Mouse (Mus musculus): ENCODE data around the gene Supt3.
A peak's percentile ranks its signal among the peaks of the same experiment; 100 is the strongest.

The Supt3 gene

DNA sequence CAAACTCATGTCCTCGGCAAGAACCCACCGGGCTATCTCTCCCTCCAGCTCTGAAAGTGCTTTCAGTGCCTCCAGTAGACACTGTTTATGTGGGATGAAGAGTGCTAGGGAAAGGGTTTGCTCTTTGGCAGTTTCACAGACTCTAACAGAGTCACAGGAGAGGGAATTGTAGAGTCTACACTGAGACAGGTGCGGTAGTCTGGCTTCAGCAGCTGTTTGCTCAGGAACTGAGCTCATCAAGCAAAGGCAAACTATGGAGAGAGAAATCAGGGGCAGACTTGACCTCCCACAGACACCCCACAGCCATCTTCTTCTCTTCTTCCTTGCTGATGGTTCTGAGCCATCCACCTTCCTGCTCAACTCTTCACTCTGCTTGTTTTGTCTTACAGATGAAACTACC, 193.3 kb downstream of the Supt3 start:
- DNase-seq: no peak

DNA sequence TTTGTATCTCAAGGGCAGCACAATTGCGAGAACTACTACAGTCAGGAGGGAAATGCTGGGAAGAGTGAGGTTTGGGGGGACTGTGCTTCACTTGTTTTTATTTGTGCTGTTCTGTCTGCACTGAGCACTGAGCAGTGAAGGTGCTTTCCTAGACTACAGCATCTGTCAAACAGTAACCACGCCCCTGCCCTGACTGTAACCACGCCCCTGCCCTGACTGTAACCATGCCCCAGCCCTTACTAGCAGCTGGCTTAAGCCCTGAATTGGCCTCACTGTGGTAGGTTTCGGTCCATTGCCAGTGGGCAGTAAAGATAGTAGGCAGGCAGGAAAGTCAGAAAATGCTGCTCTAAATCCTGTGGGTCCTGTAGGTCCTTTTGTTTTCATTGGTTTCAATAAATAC, 196.5 kb downstream of the Supt3 start:
- peak; percentile 12 to 31 for DNase-seq

DNA sequence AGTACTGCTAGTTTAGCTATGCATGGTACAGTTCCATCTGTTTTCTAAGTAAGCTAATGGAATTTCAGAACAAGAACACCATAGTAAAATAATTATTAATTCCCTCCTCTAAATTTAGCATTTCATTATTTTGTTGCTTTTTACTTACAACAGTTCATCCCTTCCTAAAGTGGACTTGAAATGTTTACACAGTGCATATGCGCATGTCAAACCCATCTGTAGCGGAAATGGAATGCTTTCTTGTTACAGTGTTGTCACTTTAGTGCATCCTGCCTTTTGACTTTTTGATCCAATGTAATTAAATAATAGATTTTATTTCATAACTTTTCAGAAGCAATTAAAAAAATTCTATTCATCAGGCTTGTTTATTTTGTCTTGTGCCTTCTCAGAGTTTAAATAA, 200.7 kb downstream of the Supt3 start:
- no peak for DNase-seq

DNA sequence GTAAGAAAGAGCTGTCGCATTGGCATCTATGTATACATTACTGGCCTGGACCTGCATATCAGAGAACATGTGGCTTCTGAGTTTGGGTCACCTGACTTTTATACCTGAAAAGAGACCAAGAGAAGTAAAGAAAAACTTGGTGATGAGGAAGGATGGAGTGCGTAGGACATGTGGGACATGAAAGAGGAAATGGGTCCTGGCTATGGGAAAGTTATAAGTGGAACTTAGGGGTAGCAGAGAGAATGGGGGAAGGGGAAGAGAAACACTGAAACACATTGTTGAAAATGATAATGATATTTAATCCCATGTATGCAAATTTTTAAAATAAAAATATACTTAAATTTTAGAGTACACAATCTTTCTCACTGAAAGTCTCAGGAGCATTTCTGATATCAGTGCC, 211.0 kb downstream of the Supt3 start:
- no peak for DNase-seq

DNA sequence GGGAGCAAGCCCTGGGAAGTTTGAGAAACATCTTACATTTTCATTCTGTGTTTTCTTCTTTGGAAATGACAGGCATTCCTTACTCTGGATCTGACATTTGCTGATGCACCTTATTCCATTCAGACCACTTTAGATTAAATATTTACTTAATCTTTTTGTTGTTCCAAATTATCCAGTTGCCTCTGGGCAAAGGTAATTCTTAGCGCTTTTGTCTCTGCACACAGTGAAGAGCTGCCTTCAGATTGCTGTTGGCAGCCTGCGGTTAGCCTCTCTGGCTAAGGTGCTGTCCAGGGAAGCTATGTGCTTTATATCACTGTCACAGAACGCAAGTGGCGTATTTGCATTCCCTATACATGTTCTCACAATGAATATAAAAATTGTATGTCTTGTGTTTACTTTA, 226.4 kb downstream of the Supt3 start:
- no peak for DNase-seq

DNA sequence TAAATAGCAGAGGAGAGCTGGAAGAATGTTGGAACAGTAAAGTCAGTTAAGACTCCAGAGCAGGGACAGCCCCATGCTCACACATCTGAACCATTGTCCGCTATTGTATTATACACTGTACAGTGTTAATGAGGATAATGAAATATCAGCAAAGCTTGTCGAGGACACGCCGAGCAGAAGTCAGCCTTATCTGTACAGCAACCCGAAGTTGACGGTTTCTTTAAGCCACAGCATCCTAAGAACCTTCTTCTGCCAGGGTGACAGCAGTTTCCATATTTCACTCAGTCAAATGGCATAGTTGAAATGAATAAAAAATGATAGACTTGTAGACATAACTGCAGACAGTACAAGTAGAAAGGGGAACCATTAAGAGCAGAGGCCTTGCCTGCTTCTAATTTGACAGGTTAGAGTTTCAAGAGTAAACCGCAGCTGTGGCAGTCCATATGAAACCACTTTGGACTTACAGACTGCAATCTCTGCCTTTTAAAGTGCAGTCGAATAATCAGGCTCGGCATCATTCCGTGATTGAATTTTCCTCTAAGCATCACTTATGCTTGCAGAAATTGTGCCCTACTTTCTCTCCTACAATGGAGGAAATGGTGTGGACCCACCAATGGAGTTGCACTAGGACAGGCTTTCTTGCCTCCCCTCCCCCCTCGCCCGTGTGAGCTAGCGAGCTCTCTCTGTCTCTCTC, 227.7 kb downstream of the Supt3 start:
- DNase-seq: no peak

DNA sequence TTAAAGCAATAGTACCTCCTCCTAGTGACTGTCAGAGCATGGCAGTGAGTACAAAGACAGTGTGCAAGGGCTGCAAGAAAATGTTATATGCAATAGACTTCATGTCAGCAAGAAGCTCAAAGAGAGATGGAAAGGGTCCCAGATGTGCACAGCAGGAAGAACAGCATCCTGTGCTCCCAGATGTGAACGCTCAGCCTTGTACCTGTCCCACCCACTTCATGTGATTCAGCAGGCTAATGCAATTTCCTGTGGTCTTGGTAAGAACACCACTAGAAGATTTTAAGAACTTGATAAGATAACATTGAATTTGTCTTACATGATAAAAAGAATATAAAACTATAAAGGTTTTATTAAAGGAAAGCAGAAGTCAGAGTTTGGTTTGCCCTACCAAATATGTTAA, 230.5 kb downstream of the Supt3 start:
- DNase-seq: no peak

DNA sequence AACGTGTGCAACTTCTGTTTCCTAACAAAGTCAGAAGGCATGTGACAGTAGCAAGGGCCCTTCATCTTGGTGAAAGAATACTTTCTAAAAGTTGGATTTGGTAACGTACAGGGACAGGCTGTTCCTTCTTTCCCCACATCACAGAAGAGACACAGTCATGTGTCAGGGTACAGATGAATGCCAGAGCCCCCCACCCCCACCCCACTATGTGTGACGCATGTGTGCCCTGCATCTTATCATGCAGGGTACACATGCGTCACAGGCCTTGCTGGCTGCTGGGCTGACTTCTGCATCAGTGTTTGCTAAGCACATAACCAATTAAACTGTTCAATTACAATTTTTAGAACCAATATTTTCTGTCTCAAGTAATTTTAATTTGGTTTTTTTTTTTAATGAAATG, 231.7 kb downstream of the Supt3 start:
- no peak for DNase-seq

DNA sequence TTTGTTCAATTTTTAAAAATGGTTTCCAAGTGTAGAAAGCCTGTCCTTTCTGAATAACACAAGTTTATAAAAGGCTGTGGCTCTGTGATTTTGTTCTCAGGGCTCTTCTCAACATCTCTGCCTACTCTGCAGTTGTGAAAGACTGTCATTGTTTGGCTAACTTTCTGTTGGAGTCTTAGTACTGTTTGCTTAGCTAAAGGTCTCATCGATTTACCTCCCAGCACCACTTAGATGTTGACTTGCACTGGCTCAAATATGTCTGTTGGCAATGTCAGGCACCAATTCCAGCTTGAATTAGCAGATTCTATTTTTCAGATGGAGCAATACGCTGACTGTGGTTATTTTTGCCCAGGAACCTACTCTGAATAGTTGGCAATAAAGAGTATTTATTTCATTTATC, 233.5 kb downstream of the Supt3 start:
- DNase-seq: no peak

DNA sequence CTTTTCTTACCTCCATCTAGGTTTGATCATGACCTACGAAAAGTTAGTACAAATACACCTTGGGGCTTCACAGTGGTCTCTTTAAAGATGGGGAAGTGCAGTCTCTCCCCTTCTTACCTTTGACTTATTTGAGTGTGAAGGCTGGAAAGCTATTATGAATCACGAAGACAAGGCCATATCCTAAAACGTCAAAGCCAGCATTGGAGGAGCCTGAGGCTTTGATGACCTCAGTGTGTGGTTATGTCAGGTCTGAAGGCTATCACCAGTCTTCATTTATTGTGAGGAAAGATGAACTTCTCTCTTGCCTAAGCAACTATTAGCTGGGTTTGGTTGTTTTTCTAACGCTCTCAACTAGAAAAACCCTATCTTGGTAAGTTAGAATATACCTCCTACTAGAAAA, 239.8 kb downstream of the Supt3 start:
- DNase-seq: no peak

DNA sequence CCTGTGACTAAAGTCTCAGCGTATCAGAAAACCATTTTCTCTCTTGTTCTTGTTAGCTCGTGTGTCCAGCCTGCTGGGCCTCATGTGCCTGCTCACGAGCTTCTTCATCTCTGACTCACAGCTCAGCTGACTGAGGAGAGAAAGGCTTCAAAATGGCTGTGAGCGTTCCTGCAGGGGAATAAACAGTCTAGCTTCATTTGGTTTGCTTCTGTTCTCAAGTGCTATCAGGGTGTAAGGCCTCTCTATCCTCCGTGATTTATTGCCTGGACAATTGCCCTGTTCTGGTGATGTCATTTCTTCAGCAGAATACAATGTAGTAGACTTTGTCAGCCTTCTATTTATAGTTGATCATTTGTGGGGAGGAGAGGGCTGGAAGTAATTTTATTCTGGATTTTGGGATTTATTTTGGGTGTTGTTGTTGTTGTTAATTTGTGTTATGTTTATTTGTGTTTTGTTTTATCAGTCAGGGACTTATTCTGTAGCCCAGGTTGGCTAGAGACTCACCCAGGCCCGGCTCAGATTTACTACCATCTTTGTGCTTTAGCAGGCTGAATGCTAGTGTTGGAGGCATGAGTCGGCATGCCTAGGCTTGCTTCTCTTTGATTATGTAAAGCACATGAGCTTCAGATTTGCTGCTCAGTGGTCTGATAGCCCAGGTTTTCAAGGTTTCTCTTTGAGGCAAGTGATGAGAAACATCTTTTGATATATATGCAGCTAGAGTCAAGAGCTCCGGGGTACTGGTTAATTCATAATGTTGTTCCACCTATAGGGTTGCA, 243.4 kb downstream of the Supt3 start:
- no peak for DNase-seq

DNA sequence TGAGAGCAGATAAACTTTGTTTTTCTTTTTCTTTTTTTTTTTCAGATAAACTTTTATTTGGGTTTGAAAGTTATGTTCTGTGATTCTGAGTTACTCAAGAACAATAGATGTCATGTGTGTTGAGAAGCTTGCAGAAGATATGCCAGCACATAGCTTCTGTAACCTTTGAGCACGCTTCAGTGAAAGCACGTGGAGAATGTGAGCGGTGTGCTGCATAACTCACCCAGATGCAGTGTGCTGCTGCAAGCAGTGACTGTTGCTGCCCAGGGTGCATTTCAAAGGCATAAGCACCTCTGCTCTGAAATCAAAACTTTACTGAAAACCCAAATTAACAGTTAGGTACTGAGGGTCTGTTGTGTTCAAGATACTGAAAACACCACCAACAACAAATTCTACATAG, 251.5 kb downstream of the Supt3 start:
- no peak for DNase-seq

DNA sequence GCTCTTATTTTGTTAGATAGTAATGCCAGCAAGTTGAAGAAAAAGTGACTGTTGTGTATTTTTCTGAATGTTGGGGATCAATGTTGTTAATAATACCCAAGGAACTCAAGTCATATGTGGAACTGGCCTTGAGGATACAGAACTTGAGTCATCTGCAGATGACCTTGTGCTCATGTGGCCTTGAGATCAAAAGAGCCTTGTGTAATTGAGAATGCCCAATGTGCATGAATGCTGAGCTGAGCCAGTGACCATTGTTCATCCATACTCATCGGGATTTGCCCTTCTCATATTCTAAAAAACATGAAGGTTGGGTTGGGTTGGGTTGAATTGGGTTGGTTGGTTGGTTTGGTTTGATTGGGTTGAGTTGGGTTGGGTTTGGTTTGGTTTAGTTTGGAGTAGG, 252.2 kb downstream of the Supt3 start:
- DNase-seq: no peak

DNA sequence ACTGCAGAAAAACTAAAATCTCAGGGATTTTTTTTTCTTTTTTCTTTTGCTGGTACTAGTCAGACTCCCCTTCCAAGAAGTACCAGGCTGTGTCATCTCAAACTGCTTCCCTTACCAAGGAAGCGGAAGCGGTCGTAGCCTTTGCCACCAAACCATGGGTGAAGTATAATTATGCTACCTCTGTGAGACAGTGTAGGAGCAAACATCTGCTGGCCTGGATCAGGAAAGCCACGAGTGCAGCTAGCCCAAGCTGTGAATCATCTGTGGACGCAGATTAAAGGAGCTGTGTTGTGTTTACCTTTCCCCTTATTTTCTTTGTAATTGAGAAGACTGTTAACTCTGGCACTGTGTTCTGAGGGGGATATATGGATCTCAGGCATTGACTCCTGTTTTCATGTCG, 255.3 kb downstream of the Supt3 start:
- no peak for DNase-seq

DNA sequence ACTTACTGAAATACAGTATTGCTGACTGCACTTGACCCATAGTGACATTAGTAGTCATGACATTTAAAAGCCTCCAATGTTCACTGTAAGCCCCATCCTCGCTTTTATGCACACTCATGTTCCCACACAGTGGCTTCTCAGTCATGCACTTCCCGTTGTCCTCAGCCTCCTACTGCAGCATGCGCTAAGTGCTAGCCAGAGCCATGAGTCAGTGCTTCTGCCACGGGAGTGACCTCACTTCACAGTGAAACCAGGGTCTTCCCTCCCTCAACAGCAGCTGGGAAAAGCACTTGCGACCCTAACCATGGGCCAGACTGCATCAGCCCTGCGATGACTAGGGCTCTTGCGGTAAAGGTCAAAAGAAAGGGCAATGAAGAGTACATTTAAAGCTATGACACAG, 256.7 kb downstream of the Supt3 start:
- DNase-seq: no peak

DNA sequence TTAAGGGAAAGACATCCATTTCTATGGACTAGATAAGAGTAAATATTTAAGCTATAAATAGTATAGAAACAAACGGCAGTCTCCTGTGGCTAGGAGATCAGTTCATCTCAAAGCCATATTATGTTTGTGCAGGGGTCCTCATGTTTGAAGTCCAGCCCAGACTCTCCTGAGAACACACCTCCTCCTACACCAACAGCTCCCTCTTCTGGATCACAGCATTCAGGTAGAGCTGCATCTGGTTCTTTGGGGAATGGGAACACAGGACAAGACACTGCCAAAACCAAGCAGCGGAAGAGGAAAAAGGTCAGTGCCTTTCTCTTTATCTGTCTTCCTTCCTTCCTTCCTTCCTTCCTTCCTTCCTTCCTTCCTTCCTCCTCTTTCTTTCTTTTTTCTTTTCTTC, 264.1 kb downstream of the Supt3 start:
- no peak for DNase-seq

DNA sequence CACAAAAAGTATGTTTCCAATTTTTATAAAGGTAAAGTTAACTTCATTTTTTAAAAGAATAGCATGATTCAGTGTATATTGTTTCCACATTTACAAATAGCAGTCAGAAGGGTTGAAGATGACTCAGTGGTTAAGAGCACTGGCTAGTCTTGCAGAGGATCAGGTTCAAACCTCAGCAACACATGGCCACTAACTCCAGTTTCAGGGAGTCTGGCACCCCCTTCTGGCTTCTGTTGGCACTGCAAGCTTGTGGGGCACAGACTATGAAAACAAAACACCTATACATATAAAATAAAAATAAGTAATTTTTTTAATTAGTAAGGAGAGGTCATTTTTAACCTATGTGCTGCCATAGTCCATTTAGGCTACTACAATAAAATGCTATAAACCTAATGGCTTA, 268.9 kb downstream of the Supt3 start:
- DNase-seq: peak; percentile 27 to 42

DNA sequence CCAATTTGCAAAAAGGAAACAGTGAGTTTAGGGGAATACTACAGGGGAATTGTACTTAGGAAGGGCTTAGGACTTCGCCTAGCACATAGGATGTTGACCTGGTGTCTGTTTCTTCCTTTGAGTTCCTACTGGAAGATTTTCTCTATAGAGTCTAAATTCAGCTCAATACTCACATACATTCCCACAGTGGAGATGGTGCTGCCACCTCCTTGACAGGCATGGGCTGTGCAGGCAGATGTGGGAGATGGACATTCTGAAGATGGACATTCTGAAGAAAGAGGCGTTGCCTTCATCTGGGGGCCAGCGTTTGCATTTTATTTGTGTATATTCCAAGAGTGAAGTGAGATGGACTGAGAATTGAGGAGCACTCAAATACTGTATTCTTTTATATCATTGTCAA, 269.6 kb downstream of the Supt3 start:
- no peak for DNase-seq

DNA sequence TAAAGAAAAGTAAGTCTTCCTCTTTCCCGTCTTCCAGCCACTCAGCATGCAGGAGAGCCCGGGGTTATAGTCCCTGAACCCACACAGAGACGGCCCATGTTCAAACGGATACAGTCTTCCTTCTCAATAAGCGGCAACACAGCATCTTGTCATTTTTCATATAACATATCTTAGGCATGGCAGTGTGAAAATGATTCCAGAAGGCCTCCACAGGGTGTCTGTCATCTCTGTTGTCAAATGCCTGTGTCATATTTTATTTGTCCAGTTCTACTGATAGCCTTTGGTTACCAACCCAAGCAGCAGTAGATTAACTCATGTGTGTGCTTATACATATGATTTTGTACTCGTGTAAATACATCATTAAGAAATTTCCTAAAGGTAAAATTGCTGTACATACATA, 270.3 kb downstream of the Supt3 start:
- peak; percentile 73 to 74 for DNase-seq

DNA sequence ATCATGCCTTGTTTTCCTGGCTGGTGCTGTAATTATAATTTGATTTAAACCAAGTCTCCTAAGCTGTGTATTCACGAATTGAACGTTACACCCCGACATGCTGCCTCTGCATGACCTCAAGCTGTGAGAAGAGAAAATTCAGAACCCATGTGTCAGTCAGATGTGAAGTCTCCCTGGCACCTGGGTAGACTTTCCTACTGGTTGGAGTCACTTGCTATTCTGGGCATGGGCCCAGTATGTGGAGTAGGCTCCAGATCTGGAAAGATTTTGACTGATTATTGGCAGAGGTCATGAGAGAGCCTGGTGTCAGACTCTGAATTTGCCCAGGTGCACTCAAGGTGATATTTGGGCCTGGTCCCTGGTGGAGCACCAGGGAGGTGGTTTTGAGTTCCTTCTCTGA, 275.0 kb downstream of the Supt3 start:
- peak; percentile 40 to 54 for DNase-seq

DNA sequence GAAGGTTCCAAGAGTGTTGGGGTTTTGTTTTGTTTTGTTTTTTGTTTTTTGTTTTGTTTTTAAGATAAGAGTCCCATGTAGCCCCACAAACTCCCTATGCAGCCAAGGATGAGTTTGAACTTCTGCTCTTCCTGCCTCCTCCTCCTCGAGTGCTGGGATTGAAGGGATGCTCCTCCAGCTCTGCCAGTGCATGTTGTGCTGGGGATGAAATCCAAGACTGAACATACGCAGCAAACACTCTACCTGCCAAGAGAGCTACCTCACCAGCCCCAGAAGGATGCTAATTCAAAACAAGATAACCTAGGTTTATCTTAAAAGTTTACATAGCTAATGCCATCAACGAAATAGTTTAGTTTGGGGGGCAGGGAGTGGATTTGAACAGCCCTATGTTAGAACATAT, 276.4 kb downstream of the Supt3 start:
- peak; percentile 57 to 68 for DNase-seq

DNA sequence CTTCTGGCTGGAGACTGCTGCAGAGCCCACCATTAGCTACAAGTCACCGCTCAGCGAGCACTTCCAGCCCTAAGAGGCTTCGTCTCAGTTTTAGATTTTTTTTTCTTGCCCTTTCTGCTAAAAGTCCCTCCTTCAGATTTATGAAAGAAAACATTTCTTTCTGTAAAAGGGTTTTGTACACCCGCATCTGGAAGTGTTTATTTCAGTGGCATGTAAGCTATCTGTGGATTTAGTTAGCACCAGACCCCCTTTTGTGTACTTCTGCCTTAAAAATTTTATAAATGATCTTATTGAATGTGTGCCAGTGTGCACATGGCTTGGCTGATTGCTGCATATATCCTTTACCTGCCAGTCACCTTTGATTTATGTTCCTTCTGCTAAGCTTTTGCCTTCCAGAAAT, 277.6 kb downstream of the Supt3 start:
- no peak for DNase-seq

DNA sequence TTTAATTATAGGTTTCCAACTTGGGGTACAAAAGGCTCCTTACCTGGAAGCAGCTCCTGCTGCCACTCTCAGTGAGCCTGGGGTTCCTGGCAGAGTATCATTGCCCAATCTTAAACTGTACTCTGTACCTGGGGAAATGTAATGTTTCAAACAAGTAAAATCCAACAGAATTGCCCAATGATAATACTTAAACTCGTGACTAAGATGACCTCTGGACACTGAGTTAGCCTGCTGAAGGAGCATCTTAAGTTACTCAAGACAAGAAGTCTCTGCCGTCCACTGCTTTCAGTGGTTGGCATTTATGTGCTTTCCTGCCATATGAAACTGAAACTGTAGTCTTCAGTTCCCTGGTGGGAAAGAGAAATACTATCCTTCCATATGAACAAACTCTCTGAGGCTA, 279.9 kb downstream of the Supt3 start:
- DNase-seq: no peak

DNA sequence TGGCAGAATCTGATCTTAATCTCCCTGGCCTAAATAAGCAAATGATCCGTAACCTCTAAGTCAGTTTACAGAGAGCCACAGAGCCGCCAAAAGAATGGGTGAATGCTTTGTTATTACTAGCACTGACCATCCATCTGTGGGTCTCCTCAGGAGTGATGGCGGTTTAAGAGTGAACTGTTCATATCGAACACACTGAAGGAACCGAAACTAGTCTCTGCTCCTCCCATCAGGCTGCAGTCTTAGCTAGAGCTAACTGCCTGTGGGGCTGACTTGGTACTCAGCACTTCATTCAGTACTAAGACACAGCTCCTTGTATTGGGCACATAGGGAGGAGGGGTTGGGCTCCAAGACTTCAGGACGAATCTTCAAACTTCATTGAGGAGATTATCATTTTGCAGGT, 280.8 kb downstream of the Supt3 start:
- no peak for DNase-seq

Measured in cerebellum, postnatal 10 days (tissue).